Mouse (Mus musculus): ENCODE data around the gene Hmgn2.

Hmgn2 gene

DNA sequence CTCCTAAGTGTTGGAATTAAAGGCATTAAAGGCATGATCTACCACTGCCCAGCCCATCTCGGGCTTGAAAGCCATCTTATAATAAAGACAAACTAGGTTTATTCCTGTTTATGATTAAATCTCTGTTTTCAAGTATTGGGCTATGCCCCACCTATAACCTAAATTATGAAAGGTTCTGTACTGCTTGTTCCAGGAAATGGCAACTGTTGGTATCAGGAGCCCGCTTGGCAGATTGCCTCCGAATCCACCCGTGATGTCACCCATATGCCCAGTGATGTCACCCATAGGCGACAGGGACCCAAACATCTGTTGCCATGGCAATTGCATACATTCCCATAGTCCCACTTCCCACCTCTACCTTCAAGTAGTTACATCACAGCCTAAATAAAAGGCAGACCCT, 44.7 kb downstream of the Hmgn2 start:
- DNase-seq: no peak

DNA sequence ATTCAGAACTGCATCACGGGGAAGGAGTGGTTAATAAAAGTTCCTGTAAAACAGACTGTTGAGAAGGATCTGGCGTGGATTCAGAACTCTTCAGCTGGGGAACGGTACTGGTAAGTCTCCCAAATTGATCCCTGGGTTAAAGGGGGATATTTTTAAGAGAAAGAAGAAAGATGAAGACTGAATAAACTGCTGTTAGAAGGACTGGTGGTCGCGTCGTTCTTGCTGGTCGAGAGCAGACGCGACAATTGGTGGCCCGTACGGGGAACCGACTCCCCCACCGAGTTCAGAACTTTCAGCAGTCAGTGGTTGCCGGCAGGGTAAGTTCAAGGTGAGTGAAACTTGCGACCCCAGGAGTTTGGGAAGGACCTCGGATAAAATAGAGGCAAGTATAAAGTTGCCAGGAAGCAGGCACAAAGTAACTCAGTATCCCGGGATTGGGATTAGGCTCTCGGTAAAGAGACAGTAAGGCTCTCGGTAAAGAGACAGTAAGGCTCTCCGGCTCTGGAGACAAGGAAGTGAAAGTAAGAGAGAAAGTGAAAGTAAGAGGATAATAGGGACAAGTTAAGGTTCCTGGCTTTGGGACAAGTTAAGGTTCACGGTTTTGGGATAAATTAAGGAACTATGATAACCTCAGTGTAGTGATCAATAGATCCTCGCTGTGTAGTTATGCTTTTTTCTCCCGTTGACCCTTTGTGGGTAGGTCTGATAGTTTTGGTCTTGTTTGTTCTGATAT, 50.2 kb downstream of the Hmgn2 start:
- peak; percentile 13 for DNase-seq

Data from thymus, postnatal 4 days (tissue).